Mouse (Mus musculus): ENCODE results near the gene Psg23. TPM values are rescaled to one million over a fixed set of nuclear protein-coding genes. Genes with fewer than 3 reads are reported as not detected.
"Not testable (repeated sequence)": the region's sequence is repeated elsewhere in the genome, so short reads cannot be mapped to it uniquely, and the experiment has no call there.

The Psg23 gene
- not detected in 2 replicates for polyA plus RNA-seq (2015; fragmentation: Nextera tagmentation; extraction: Ambion mirVana)

DNA sequence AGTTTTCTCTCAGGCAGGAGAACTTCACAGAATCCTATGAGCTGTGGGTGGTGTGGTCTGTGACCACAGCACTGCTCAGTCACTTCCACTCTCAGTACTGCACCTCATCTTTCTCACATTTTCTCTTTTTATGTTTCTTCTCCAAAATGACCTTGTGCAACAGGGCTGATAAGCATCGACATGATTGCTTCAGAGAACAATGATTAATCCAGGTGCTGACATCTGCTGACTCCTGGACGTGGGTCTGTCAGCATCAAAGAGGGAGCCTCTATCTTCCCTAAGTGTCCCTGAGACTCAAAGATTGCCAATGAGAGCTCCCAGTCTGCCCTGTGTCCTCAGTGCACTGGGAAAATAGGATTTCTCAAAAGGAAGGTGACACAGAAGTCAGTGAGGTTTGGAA is at the start of gene Psg23:
Psg23 (minus strand) TSS at position 101 of the 400 bp plus-strand sequence.
- not testable (repeated sequence) for H3K9ac ChIP-seq; H3K27me3 ChIP-seq; ATAC-seq (ENCODE audit: insufficient read depth); H3K4me1 ChIP-seq (replicated peaks); H3K27ac ChIP-seq (replicated peaks); H3K4me3 ChIP-seq (replicated peaks); H3K9me3 ChIP-seq (replicated peaks); H3K4me2 ChIP-seq; H3K36me3 ChIP-seq (replicated peaks)
- WGBS (ENCODE audit: insufficient replicate concordance): 26% methylated on average over 2 of the region's 2 CpGs

GRCm38 (mm10) chr7:18656625-18657024 is 40.3 kb upstream of the Psg23 start, which contains the start of gene Psg21:
Gene Psg21, minus strand, starts transcription at chr7:18656725.
- ATAC-seq (ENCODE audit: insufficient read depth); H3K4me3 ChIP-seq (replicated peaks); H3K9ac ChIP-seq; H3K9me3 ChIP-seq (replicated peaks); H3K4me1 ChIP-seq (replicated peaks); H3K4me2 ChIP-seq; H3K27ac ChIP-seq (replicated peaks); H3K36me3 ChIP-seq (replicated peaks); H3K27me3 ChIP-seq: not testable (repeated sequence)
- WGBS (ENCODE audit: insufficient replicate concordance): 13% methylated on average over 2 of the region's 2 CpGs

DNA sequence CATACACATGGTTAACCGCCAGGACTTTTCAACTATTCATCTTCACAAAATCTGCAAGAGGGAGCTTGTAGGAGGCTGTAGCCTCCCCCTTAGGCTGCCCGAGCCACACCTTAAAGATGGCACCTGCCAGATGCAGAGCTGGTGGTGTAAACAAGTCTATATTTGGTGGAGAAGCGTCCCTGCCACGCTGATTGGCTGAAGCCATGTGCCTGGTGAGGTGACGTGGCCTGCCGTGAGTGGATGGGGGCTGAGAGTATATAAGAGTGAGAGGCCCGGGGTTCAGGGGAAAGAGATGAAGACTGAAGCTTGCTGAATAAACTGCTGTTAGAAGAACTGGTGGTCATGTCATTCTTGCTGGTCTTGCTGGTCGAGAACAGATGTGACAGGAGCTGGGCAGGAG is 10.6 kb upstream of the Psg23 start:
- H3K9me3 ChIP-seq (replicated peaks); ATAC-seq (ENCODE audit: insufficient read depth); H3K27ac ChIP-seq (replicated peaks); H3K27me3 ChIP-seq; H3K4me3 ChIP-seq (replicated peaks); H3K36me3 ChIP-seq (replicated peaks); H3K4me2 ChIP-seq; H3K4me1 ChIP-seq (replicated peaks); H3K9ac ChIP-seq: not testable (repeated sequence)
- WGBS (ENCODE audit: insufficient replicate concordance): 55% methylated on average over 8 of the region's 8 CpGs

DNA sequence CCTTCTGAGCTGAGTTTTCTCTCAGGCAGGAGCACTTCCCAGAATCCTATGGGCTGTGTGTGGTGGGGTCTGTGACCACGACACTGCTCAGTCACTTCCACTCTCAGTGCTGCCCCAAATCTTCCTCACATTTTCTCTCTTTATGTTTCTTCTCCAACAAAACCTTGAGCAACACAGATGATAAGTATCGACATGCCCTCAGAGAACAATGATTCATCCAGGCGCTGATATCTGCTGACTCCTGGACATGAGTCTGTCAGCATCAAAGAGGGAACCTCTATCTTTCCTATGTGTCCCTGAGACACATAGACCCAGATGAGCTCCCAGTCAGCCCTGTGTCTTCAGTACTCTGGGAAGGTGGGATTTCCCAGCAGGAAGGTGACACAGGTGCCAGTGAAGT is 49.1 kb downstream of the Psg23 start, which contains the start of gene Psg27:
Psg27 (minus strand) TSS at position 101 of the 400 bp plus-strand sequence.
- Histone ChIP-seq H3K4me2 (no peak within 1 kb of the TSS), H3K9me3 (replicated peaks) (no peaks in the 10 kb centered on the region), H3K27ac (replicated peaks) (no peak within 1 kb of the TSS), H3K4me1 (replicated peaks) (no peaks in the 10 kb centered on the region), H3K4me3 (replicated peaks) (no peak within 1 kb of the TSS), H3K9ac (no peak within 1 kb of the TSS), H3K36me3 (replicated peaks) (no peaks in the 10 kb centered on the region), H3K27me3 (no peaks in the 10 kb centered on the region)
- WGBS (ENCODE audit: insufficient replicate concordance): 57% methylated on average over 3 of the region's 3 CpGs
- ATAC-seq (ENCODE audit: insufficient read depth): no peak

GRCm38 (mm10) chr7:18559850-18560249 is 56.5 kb downstream of the Psg23 start:
- H3K9ac ChIP-seq: no peak overlapping the region
- ATAC-seq (ENCODE audit: insufficient read depth): no peak
- H3K4me2 ChIP-seq: no peak overlapping the region
- H3K27ac ChIP-seq (replicated peaks): no peak overlapping the region
- H3K4me3 ChIP-seq (replicated peaks): no peak overlapping the region
- H3K4me1 ChIP-seq (replicated peaks): no peaks in the 10 kb centered on the region
- no peaks in the 10 kb centered on the region for H3K27me3 ChIP-seq
- H3K9me3 ChIP-seq (replicated peaks): no peaks in the 10 kb centered on the region
- no peaks in the 10 kb centered on the region for H3K36me3 ChIP-seq (replicated peaks)

Other genes with a start within 250 kb of the Psg23 start
- not detected in 2 replicates for gene Psg28, start 184.5 kb downstream of the Psg23 start, polyA plus RNA-seq (2015; fragmentation: Nextera tagmentation; extraction: Ambion mirVana)
- not detected in 2 replicates for gene Psg26, start 132.3 kb downstream of the Psg23 start, polyA plus RNA-seq (2015; fragmentation: Nextera tagmentation; extraction: Ambion mirVana)
- gene Psg25, start 84.2 kb downstream of the Psg23 start, polyA plus RNA-seq (2015; fragmentation: Nextera tagmentation; extraction: Ambion mirVana): not detected in 2 replicates
- not detected in 2 replicates for gene Psg27, start 49.2 kb downstream of the Psg23 start, polyA plus RNA-seq (2015; fragmentation: Nextera tagmentation; extraction: Ambion mirVana)
- gene Psg21, start 40.2 kb upstream of the Psg23 start, polyA plus RNA-seq (2015; fragmentation: Nextera tagmentation; extraction: Ambion mirVana): not detected in 2 replicates
- not detected in 2 replicates for gene Psg20, start 69.7 kb upstream of the Psg23 start, polyA plus RNA-seq (2015; fragmentation: Nextera tagmentation; extraction: Ambion mirVana)
- gene Psg22, start 101.6 kb upstream of the Psg23 start, polyA plus RNA-seq (2015; fragmentation: Nextera tagmentation; extraction: Ambion mirVana): 0.07 and 0.16 TPM in 2 replicates
- gene Psg19, start 182.0 kb upstream of the Psg23 start, polyA plus RNA-seq (2015; fragmentation: Nextera tagmentation; extraction: Ambion mirVana): not detected in 2 replicates
- gene Psg17, start 205.1 kb upstream of the Psg23 start, polyA plus RNA-seq (2015; fragmentation: Nextera tagmentation; extraction: Ambion mirVana): not detected in 2 replicates
- 0.15 and 0.18 TPM in 2 replicates for gene Mill2, start 223.5 kb upstream of the Psg23 start, polyA plus RNA-seq (2015; fragmentation: Nextera tagmentation; extraction: Ambion mirVana)

All from liver, embryonic 15.5 days (tissue).